Mouse (Mus musculus) kidney, embryonic 15.5 days (tissue): Measurements from ENCODE around the gene Cdr2. TPM values are rescaled to one million over a fixed set of nuclear protein-coding genes. Genes with fewer than 3 reads are reported as not detected.
"Not testable (repeated sequence)": the region's sequence is repeated elsewhere in the genome, so short reads cannot be mapped to it uniquely, and the experiment has no call there.

Source experiments
- ATAC-seq: fragments of 200-750 bp; cut with Nextera tagmentation; replicated peaks from 2 replicates; pipeline ENCODE4 v1.8.0; 2017; ENCODE audit warnings: moderate TSS enrichment; ENCODE audit not compliant: low FRiP score
- H3K27ac ChIP-seq: fragments of 300-500 bp; sonication (generic); 2 replicates; pipeline ENCODE4 v1.5.1; 2015; ENCODE audit warnings: mild to moderate bottlenecking, inconsistent platforms
- H3K27me3 ChIP-seq: fragments of 300-500 bp; sonication (generic); 2 replicates; pipeline ENCODE4 v1.6.1; 2015; ENCODE audit warnings: inconsistent platforms
- H3K36me3 ChIP-seq: fragments of 300-500 bp; sonication (generic); 2 replicates; pipeline ENCODE4 v1.6.1; 2015; ENCODE audit warnings: inconsistent platforms
- H3K4me1 ChIP-seq: fragments of 300-500 bp; sonication (generic); 2 replicates; pipeline ENCODE4 v1.6.1; 2015; ENCODE audit warnings: inconsistent platforms
- H3K4me2 ChIP-seq: fragments of 300-500 bp; sonication (generic); 2 replicates; pipeline ENCODE4 v1.6.1; 2015; ENCODE audit warnings: moderate library complexity, mild to moderate bottlenecking, inconsistent platforms
- H3K4me3 ChIP-seq: fragments of 300-500 bp; sonication (generic); replicated peaks from 2 replicates; pipeline ENCODE4 v1.5.1; 2015; ENCODE audit warnings: mild to moderate bottlenecking, inconsistent platforms
- H3K9ac ChIP-seq: fragments of 300-500 bp; sonication (generic); 2 replicates; pipeline ENCODE4 v1.6.1; 2015; ENCODE audit warnings: mild to moderate bottlenecking, inconsistent platforms
- H3K9me3 ChIP-seq: fragments of 300-500 bp; sonication (generic); replicated peaks from 2 replicates; pipeline ENCODE4 v1.6.1; 2016; ENCODE audit warnings: inconsistent platforms
- WGBS: fragments of 180-500 bp; shearing (Covaris S2); methylation state at CpG from one replicate; pipeline ENCODE4 v1.1.7; 2015; ENCODE audit warnings: mixed read lengths; 5-methylcytosine and 5-hydroxymethylcytosine counted together
- polyA plus RNA-seq: library from polyadenylated mRNA; unstranded; fragments of >200 nt; fragmentation: Nextera tagmentation; extraction: Ambion mirVana; gene quantifications from 2 replicates; pipeline ENCODE4 v1.2.1, GENCODE M21; 2015

The Cdr2 gene
- polyA plus RNA-seq, 1 experiment from 2014 or later = 11.3 TPM

DNA sequence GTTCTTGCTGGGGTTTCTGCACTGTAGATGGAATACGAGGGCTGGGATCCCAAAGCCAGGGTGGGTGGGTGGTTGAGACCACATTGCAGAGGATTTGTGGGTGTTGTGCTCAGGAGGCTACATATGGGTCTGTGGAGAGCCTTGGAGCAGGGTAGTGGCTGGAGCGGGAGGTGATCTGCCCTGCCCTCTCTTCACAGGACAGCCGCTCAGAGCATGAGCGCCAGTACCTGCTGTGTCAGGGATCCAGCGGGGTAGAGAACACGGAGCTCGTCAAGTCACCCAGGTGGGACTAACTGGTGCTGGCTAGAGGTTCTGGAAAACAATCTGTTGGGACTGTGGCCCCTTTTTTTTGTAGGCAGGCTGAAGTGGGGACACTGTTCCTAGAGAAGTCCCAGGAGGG is 49.0 kb downstream of the Cdr2 start:
- H3K9ac ChIP-seq = no peak overlapping the region
- H3K27ac ChIP-seq = no peak overlapping the region
- H3K4me2 ChIP-seq = no peak overlapping the region
- H3K9me3 ChIP-seq = no peaks in the 10 kb centered on the region
- H3K4me3 ChIP-seq = no peak overlapping the region
- WGBS = 84% methylated on average over 7 of the region's 7 CpGs
- H3K27me3 ChIP-seq = no peaks in the 10 kb centered on the region
- H3K4me1 ChIP-seq = no peaks in the 10 kb centered on the region
- peaks cover 99% of the 10 kb centered on the region for H3K36me3 ChIP-seq
- no peak for ATAC-seq

GRCm38 (mm10) chr7:120918526-120918962 is 63.6 kb downstream of the Cdr2 start:
- peak overlapping the region; percentile 78 for H3K27ac ChIP-seq
- H3K9ac ChIP-seq = peak overlapping the region; percentile 90
- ATAC-seq = peak; percentile 55
- WGBS = 5% methylated on average over 10 of the region's 10 CpGs
- no peaks in the 10 kb centered on the region for H3K9me3 ChIP-seq
- peaks cover 14% of the 10 kb centered on the region for H3K36me3 ChIP-seq
- no peaks in the 10 kb centered on the region for H3K27me3 ChIP-seq
- H3K4me3 ChIP-seq = peak overlapping the region; percentile 98
- peaks cover 15% of the 10 kb centered on the region for H3K4me1 ChIP-seq
- H3K4me2 ChIP-seq = peak overlapping the region; percentile 68

- H3K4me2 ChIP-seq = peak within 1 kb of the TSS; percentile 68
- peaks cover 15% of the 10 kb centered on the region for H3K4me1 ChIP-seq
- peak; percentile 95 for ATAC-seq
- H3K36me3 ChIP-seq = 0 out of 2 replicates have a peak, but pooled peaks cover 7% of the 10 kb centered on the region
- peak within 1 kb of the TSS; percentile 90 for H3K9ac ChIP-seq
- WGBS = under 1% methylated on average over 102 of the region's 102 CpGs
- no peaks in the 10 kb centered on the region for H3K9me3 ChIP-seq
- no peaks in the 10 kb centered on the region for H3K27me3 ChIP-seq
- H3K4me3 ChIP-seq = peak within 1 kb of the TSS; percentile 98
- H3K27ac ChIP-seq = peak within 1 kb of the TSS; percentile 78
Observed at GRCm38 (mm10) chr7:120917592-120918461, 64.3 kb downstream of the Cdr2 start, which contains the start of gene Polr3e. Polr3e (plus strand) TSS chr7:120917744.

- H3K36me3 ChIP-seq = 0 out of 2 replicates have a peak, but pooled peaks cover 6% of the 10 kb centered on the region
- no peak overlapping the region for H3K27ac ChIP-seq
- H3K9me3 ChIP-seq = no peaks in the 10 kb centered on the region
- no peak; the same call in 1 of the 2 replicates for ATAC-seq
- peaks cover 15% of the 10 kb centered on the region for H3K4me1 ChIP-seq
- 7% methylated on average over 12 of the region's 12 CpGs for WGBS
- peak overlapping the region; percentile 98 for H3K4me3 ChIP-seq
- H3K9ac ChIP-seq = no peak overlapping the region
- no peaks in the 10 kb centered on the region for H3K27me3 ChIP-seq
- peak overlapping the region; percentile 68 for H3K4me2 ChIP-seq
Observed at GRCm38 (mm10) chr7:120917279-120917591, 64.9 kb downstream of the Cdr2 start.

- Histone ChIP-seq H3K4me3 (peak overlapping the region; percentile 20; the same call in 1 of the 2 replicates), H3K27ac (no peak overlapping the region), H3K9me3 (no peaks in the 10 kb centered on the region), H3K27me3 (no peaks in the 10 kb centered on the region), H3K4me2 (0 out of 2 replicates have a peak overlapping the region, but pooled peaks have one; percentile 27), H3K36me3 (no peaks in the 10 kb centered on the region), H3K4me1 (peaks cover 15% of the 10 kb centered on the region), H3K9ac (no peak overlapping the region)
- WGBS = 31% methylated on average over 11 of the region's 11 CpGs
- ATAC-seq = no peak
Observed at GRCm38 (mm10) chr7:120916262-120916875, 65.7 kb downstream of the Cdr2 start.

- no peak for ATAC-seq
- H3K27me3 ChIP-seq = no peaks in the 10 kb centered on the region
- no peaks in the 10 kb centered on the region for H3K4me1 ChIP-seq
- no peaks in the 10 kb centered on the region for H3K9me3 ChIP-seq
- H3K27ac ChIP-seq = no peak overlapping the region
- H3K36me3 ChIP-seq = no peaks in the 10 kb centered on the region
- no peak overlapping the region for H3K4me2 ChIP-seq
- 43% methylated on average over 1 of the region's 1 CpGs for WGBS
- H3K9ac ChIP-seq = no peak overlapping the region
- no peak overlapping the region for H3K4me3 ChIP-seq
Observed at GRCm38 (mm10) chr7:120913332-120913731, 68.8 kb downstream of the Cdr2 start.

DNA sequence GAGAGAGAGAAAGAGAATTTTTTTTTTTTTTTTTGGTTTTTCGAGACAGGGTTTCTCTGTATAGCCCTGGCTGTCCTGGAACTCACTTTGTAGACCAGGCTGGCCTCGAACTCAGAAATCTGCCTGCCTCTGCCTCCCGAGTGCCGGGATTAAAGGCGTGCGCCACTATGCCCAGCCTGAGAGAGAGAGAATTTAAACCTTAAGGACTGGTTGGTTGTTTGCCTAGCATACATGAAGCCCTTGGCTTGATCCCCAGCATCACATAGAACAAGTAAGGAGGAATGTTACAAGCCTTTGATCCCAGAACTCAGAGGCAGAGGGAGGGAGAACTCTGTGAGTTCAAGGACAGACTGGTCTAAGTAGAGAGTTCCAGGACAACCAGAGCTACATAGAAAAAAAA is 70.8 kb downstream of the Cdr2 start:
- H3K27me3 ChIP-seq, H3K4me3 ChIP-seq, H3K9ac ChIP-seq, H3K36me3 ChIP-seq, H3K4me2 ChIP-seq, ATAC-seq, H3K4me1 ChIP-seq, H3K27ac ChIP-seq, H3K9me3 ChIP-seq: not testable (repeated sequence)
- 86% methylated on average over 6 of the region's 6 CpGs for WGBS

DNA sequence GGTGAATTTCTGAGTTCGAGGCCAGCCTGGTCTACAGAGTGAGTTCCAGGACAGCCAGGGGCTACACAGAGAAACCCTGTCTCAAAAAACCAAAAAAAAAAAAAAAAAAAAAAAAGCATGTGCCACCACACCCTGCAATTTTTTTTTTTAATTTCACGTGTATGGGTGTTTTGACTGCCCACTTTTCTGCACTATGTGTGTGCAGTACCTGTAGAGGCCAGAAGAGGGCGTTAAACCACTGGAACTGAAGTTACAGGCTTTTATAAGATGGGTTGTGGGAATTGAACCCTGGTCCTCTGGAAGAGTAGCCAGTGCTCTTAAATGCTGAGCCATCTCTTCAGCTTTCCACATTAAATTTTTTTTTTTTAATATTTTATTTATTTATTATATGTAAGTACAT is 71.9 kb downstream of the Cdr2 start:
- H3K4me3 ChIP-seq, H3K4me2 ChIP-seq, H3K4me1 ChIP-seq, ATAC-seq, H3K9ac ChIP-seq, H3K9me3 ChIP-seq, H3K27ac ChIP-seq, H3K36me3 ChIP-seq, H3K27me3 ChIP-seq: not testable (repeated sequence)
- 79% methylated on average over 3 of the region's 3 CpGs for WGBS

Other genes starting within 250 kb of the Cdr2 start
- gene Vwa3a, start 243.0 kb downstream of the Cdr2 start, polyA plus RNA-seq = 0.10 and 0.17 TPM in 2 replicates
- not detected in 2 replicates for gene Gm5737, start 169.9 kb downstream of the Cdr2 start, polyA plus RNA-seq
- gene Eef2k, start 139.5 kb downstream of the Cdr2 start, polyA plus RNA-seq = 23.8 and 27.6 TPM in 2 replicates
- gene Polr3e, start 64.6 kb downstream of the Cdr2 start, polyA plus RNA-seq = 42.7 and 44.0 TPM in 2 replicates
- gene Mfsd13b, start 197 bp upstream of the Cdr2 start, polyA plus RNA-seq = not detected in 2 replicates
- 163 and 173 TPM in 2 replicates for gene Mettl9, start 52.1 kb upstream of the Cdr2 start, polyA plus RNA-seq
- gene Igsf6, start 92.3 kb upstream of the Cdr2 start, polyA plus RNA-seq = 1.7 and 2.2 TPM in 2 replicates
- 0.09 and 0.13 TPM in 2 replicates for gene Otoa, start 99.3 kb upstream of the Cdr2 start, polyA plus RNA-seq